Mouse (Mus musculus): ENCODE measurements around the gene Etnk1.

DNA sequence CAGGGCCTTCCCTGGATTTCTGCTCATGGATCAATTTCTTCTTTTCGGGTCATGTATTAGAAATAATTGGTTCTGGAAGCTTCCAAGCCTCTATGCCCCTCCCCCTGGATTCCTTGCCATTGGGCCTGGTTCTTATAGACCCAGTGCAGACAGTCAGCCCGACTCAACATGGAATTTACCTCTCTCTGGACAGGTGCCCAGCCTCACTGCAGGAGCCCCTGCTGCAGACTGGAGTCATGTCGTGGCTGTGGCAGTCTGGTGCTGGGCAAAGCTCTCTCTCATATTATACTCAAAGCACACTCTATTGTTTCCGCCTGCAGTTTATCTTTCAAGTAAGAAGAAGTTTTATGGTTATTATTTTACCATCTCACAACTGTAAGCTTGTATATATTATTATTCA lies 90.9 kb downstream of the Etnk1 start:
- TF ChIP-seq CTCF (IDR thresholded peaks at IDR 0.05; ENCODE audit: extremely low read depth, insufficient read depth, low read length) (no peak), POLR2A (IDR thresholded peaks at IDR 0.05; ENCODE audit: extremely low read depth, insufficient read depth, low read length) (no peak)
